ENCODE assay signal across 8 mouse cellular contexts in genomic region chr3:89278107-89278506, GRCm38 (mm10). TPM values are rescaled to one million over a fixed set of nuclear protein-coding genes. Genes with fewer than 3 reads are reported as not detected.
A peak's percentile ranks its signal among the peaks of the same experiment; 100 is the strongest.
DNase-seq lines count a peak whose midpoint lies in the region; ATAC-seq and TF ChIP-seq lines count a peak whose summit lies in the region.

No protein-coding gene starts in this region.

- no peak for DNase-seq in midbrain, embryonic 10.5 days (ENCODE audit: low spot score)
- no peak for DNase-seq in midbrain, embryonic 11.5 days (ENCODE audit: low spot score, missing footprints)
- DNase-seq in heart, adult 11 months: peak; percentile 99
- DNase-seq in stomach, postnatal 0 days (ENCODE audit: low spot score): peak; percentile 73
- no peak for DNase-seq in adipocyte (ENCODE audit: low spot score)
- no peak for DNase-seq in spleen, postnatal 36 days (ENCODE audit: low spot score in 2 of 2)

- peaks cover 46% of the 10 kb centered on the region for H3K4me1 ChIP-seq in midbrain, embryonic 10.5 days
- peaks cover 21% of the 10 kb centered on the region for H3K4me1 ChIP-seq in midbrain, embryonic 11.5 days (ENCODE audit: control insufficient read depth, insufficient read depth, low read length)
- H3K4me1 ChIP-seq in intestine, embryonic 16.5 days (ENCODE audit: control insufficient read depth, insufficient read depth, low read length): peaks cover 35% of the 10 kb centered on the region
- peaks cover 30% of the 10 kb centered on the region for H3K4me1 ChIP-seq in liver, embryonic 15.5 days (replicated peaks)
- peaks cover 11% of the 10 kb centered on the region; the same call in 1 of the 2 replicates for H3K4me1 ChIP-seq in stomach, postnatal 0 days (replicated peaks; ENCODE audit: control insufficient read depth, insufficient read depth)

- no peaks in the 10 kb centered on the region for H3K9me3 ChIP-seq in midbrain, embryonic 10.5 days (replicated peaks)
- no peaks in the 10 kb centered on the region for H3K9me3 ChIP-seq in midbrain, embryonic 11.5 days (ENCODE audit: control insufficient read depth, low read length)
- no peaks in the 10 kb centered on the region for H3K9me3 ChIP-seq in intestine, embryonic 16.5 days (ENCODE audit: control insufficient read depth, low read length)
- H3K9me3 ChIP-seq in liver, embryonic 15.5 days (replicated peaks): no peaks in the 10 kb centered on the region
- no peaks in the 10 kb centered on the region for H3K9me3 ChIP-seq in stomach, postnatal 0 days (ENCODE audit: control insufficient read depth, low read length)

- WGBS in midbrain, embryonic 10.5 days: 61% methylated on average over 7 of the region's 7 CpGs
- WGBS in midbrain, embryonic 11.5 days: 81% methylated on average over 7 of the region's 7 CpGs
- 47% methylated on average over 7 of the region's 7 CpGs for WGBS in intestine, embryonic 16.5 days
- 57% methylated on average over 7 of the region's 7 CpGs for WGBS in liver, embryonic 15.5 days (ENCODE audit: insufficient replicate concordance)
- 52% methylated on average over 7 of the region's 7 CpGs for WGBS in stomach, postnatal 0 days

- no peak for TF ChIP-seq CTCF in stomach, postnatal 0 days (IDR thresholded peaks at IDR 0.05; ENCODE audit: low read depth)

- ATAC-seq in midbrain, embryonic 11.5 days (ENCODE audit: low FRiP score): no peak
- ATAC-seq in intestine, embryonic 16.5 days: peak; percentile 63
- ATAC-seq in liver, embryonic 15.5 days (ENCODE audit: insufficient read depth): peak; percentile 24; the same call in 1 of the 2 replicates
- ATAC-seq in stomach, postnatal 0 days (ENCODE audit: low FRiP score, low TSS enrichment): peak; percentile 45

- no peaks in the 10 kb centered on the region for H3K36me3 ChIP-seq in midbrain, embryonic 10.5 days
- H3K36me3 ChIP-seq in midbrain, embryonic 11.5 days (ENCODE audit: control insufficient read depth, insufficient read depth, low read length): no peaks in the 10 kb centered on the region
- H3K36me3 ChIP-seq in intestine, embryonic 16.5 days (ENCODE audit: control insufficient read depth, insufficient read depth, low read length): no peaks in the 10 kb centered on the region
- no peaks in the 10 kb centered on the region for H3K36me3 ChIP-seq in liver, embryonic 15.5 days (replicated peaks)
- no peaks in the 10 kb centered on the region; the same call in 1 of the 2 replicates for H3K36me3 ChIP-seq in stomach, postnatal 0 days (ENCODE audit: control insufficient read depth, insufficient read depth, low read length)

- 0 out of 2 replicates have a peak overlapping the region, but pooled peaks have one; percentile 5 for H3K4me3 ChIP-seq in midbrain, embryonic 10.5 days
- H3K4me3 ChIP-seq in midbrain, embryonic 11.5 days (ENCODE audit: low read depth, low read length): no peak overlapping the region
- peak overlapping the region; percentile 75 for H3K4me3 ChIP-seq in intestine, embryonic 16.5 days (ENCODE audit: low read length)
- H3K4me3 ChIP-seq in liver, embryonic 15.5 days (replicated peaks): peak overlapping the region; percentile 52
- H3K4me3 ChIP-seq in stomach, postnatal 0 days (ENCODE audit: low read depth, low read length): peak overlapping the region; percentile 67

- no peak overlapping the region for H3K27ac ChIP-seq in midbrain, embryonic 10.5 days (replicated peaks)
- no peak overlapping the region for H3K27ac ChIP-seq in midbrain, embryonic 11.5 days (ENCODE audit: low read depth, low read length)
- peak overlapping the region; percentile 98 for H3K27ac ChIP-seq in intestine, embryonic 16.5 days (ENCODE audit: low read length)
- H3K27ac ChIP-seq in liver, embryonic 15.5 days (replicated peaks): no peak overlapping the region
- peak overlapping the region; percentile 96 for H3K27ac ChIP-seq in stomach, postnatal 0 days (replicated peaks)

- no peak for TF ChIP-seq EP300 in stomach, postnatal 0 days (optimal IDR thresholded peaks at IDR 0.05)

- H3K9ac ChIP-seq in midbrain, embryonic 11.5 days (ENCODE audit: low read length): no peak overlapping the region
- H3K9ac ChIP-seq in intestine, embryonic 16.5 days (ENCODE audit: low read depth, low read length): peak overlapping the region; percentile 87
- no peak overlapping the region for H3K9ac ChIP-seq in liver, embryonic 15.5 days
- peak overlapping the region; percentile 89 for H3K9ac ChIP-seq in stomach, postnatal 0 days (ENCODE audit: low read length)

- H3K27me3 ChIP-seq in midbrain, embryonic 10.5 days (ENCODE audit: low read depth, poor library complexity, severe bottlenecking): peaks cover 72% of the 10 kb centered on the region
- peaks cover 41% of the 10 kb centered on the region for H3K27me3 ChIP-seq in midbrain, embryonic 11.5 days (ENCODE audit: control insufficient read depth, insufficient read depth, low read length)
- H3K27me3 ChIP-seq in intestine, embryonic 16.5 days (replicated peaks; ENCODE audit: control insufficient read depth, insufficient read depth, low read length): no peaks in the 10 kb centered on the region
- peaks cover 76% of the 10 kb centered on the region for H3K27me3 ChIP-seq in liver, embryonic 15.5 days
- no peaks in the 10 kb centered on the region for H3K27me3 ChIP-seq in stomach, postnatal 0 days (ENCODE audit: control insufficient read depth, insufficient read depth, low read length)

- H3K4me2 ChIP-seq in midbrain, embryonic 11.5 days: no peak overlapping the region
- H3K4me2 ChIP-seq in intestine, embryonic 16.5 days (ENCODE audit: low read depth, low read length): peak overlapping the region; percentile 82
- peak overlapping the region; percentile 69 for H3K4me2 ChIP-seq in liver, embryonic 15.5 days
- H3K4me2 ChIP-seq in stomach, postnatal 0 days (replicated peaks; ENCODE audit: low read depth): peak overlapping the region; percentile 91

RNA-seq across cellular contexts. Expression of gene Efna1, which starts 2.8 kb away (rescaled TPM):
- polyA plus RNA-seq in midbrain, embryonic 10.5 days (2016; fragmentation: Nextera tagmentation; extraction: Ambion mirVana): 11.8 TPM in 2 replicates
- 12.2 and 12.5 TPM in 2 replicates for polyA plus RNA-seq in midbrain, embryonic 11.5 days (2014; fragmentation: Nextera tagmentation; extraction: Ambion mirVana)
- 62.9 and 69.6 TPM in 2 replicates for polyA plus RNA-seq in intestine, embryonic 16.5 days (2015; fragmentation: Nextera tagmentation; extraction: Ambion mirVana)
- 8.9 and 11.2 TPM in 2 replicates for polyA plus RNA-seq in liver, embryonic 15.5 days (2015; fragmentation: Nextera tagmentation; extraction: Ambion mirVana)
- polyA plus RNA-seq in stomach, postnatal 0 days (2015; fragmentation: Nextera tagmentation; extraction: Ambion mirVana): 34.8 and 36.6 TPM in 2 replicates

RNA-seq across cellular contexts. Expression of gene Slc50a1, which starts 7.7 kb away (rescaled TPM):
- 29.8 and 34.3 TPM in 2 replicates for polyA plus RNA-seq in midbrain, embryonic 10.5 days (2016; fragmentation: Nextera tagmentation; extraction: Ambion mirVana)
- 33.0 and 34.7 TPM in 2 replicates for polyA plus RNA-seq in midbrain, embryonic 11.5 days (2014; fragmentation: Nextera tagmentation; extraction: Ambion mirVana)
- polyA plus RNA-seq in intestine, embryonic 16.5 days (2015; fragmentation: Nextera tagmentation; extraction: Ambion mirVana): 62.7 and 74.1 TPM in 2 replicates
- polyA plus RNA-seq in liver, embryonic 15.5 days (2015; fragmentation: Nextera tagmentation; extraction: Ambion mirVana): 17.5 and 17.8 TPM in 2 replicates
- polyA plus RNA-seq in stomach, postnatal 0 days (2015; fragmentation: Nextera tagmentation; extraction: Ambion mirVana): 107 and 113 TPM in 2 replicates

RNA-seq across cellular contexts. Expression of gene Dpm3, which starts 18.9 kb away (rescaled TPM):
- polyA plus RNA-seq in midbrain, embryonic 10.5 days (2016; fragmentation: Nextera tagmentation; extraction: Ambion mirVana): 94.9 and 101 TPM in 2 replicates
- polyA plus RNA-seq in midbrain, embryonic 11.5 days (2014; fragmentation: Nextera tagmentation; extraction: Ambion mirVana): 83.0 and 87.2 TPM in 2 replicates
- 119 and 126 TPM in 2 replicates for polyA plus RNA-seq in intestine, embryonic 16.5 days (2015; fragmentation: Nextera tagmentation; extraction: Ambion mirVana)
- 45.4 and 54.4 TPM in 2 replicates for polyA plus RNA-seq in liver, embryonic 15.5 days (2015; fragmentation: Nextera tagmentation; extraction: Ambion mirVana)
- 140 and 152 TPM in 2 replicates for polyA plus RNA-seq in stomach, postnatal 0 days (2015; fragmentation: Nextera tagmentation; extraction: Ambion mirVana)

RNA-seq across cellular contexts. Expression of gene Trim46, which starts 32.0 kb away (rescaled TPM):
- 5.7 and 11.5 TPM in 2 replicates for polyA plus RNA-seq in midbrain, embryonic 10.5 days (2016; fragmentation: Nextera tagmentation; extraction: Ambion mirVana)
- 7.1 and 8.5 TPM in 2 replicates for polyA plus RNA-seq in midbrain, embryonic 11.5 days (2014; fragmentation: Nextera tagmentation; extraction: Ambion mirVana)
- polyA plus RNA-seq in intestine, embryonic 16.5 days (2015; fragmentation: Nextera tagmentation; extraction: Ambion mirVana): 3.9 TPM in 2 replicates
- polyA plus RNA-seq in liver, embryonic 15.5 days (2015; fragmentation: Nextera tagmentation; extraction: Ambion mirVana): 0.23 and 0.31 TPM in 2 replicates
- polyA plus RNA-seq in stomach, postnatal 0 days (2015; fragmentation: Nextera tagmentation; extraction: Ambion mirVana): 2.7 and 3.3 TPM in 2 replicates

RNA-seq across cellular contexts. Expression of gene Krtcap2, which starts 32.3 kb away (rescaled TPM):
- polyA plus RNA-seq in midbrain, embryonic 10.5 days (2016; fragmentation: Nextera tagmentation; extraction: Ambion mirVana): 268 and 282 TPM in 2 replicates
- polyA plus RNA-seq in midbrain, embryonic 11.5 days (2014; fragmentation: Nextera tagmentation; extraction: Ambion mirVana): 261 and 270 TPM in 2 replicates
- 316 and 334 TPM in 2 replicates for polyA plus RNA-seq in intestine, embryonic 16.5 days (2015; fragmentation: Nextera tagmentation; extraction: Ambion mirVana)
- polyA plus RNA-seq in liver, embryonic 15.5 days (2015; fragmentation: Nextera tagmentation; extraction: Ambion mirVana): 116 and 126 TPM in 2 replicates
- polyA plus RNA-seq in stomach, postnatal 0 days (2015; fragmentation: Nextera tagmentation; extraction: Ambion mirVana): 266 and 314 TPM in 2 replicates

Comparison
In these comparisons a context has a peak if more than half of its experiments do, and no peak if none do; other contexts are left out.
1. DNase-seq: peak in heart, adult 11 months (single experiment) and stomach, postnatal 0 days (single experiment); none in midbrain, embryonic 10.5 days (single experiment), midbrain, embryonic 11.5 days (single experiment), adipocyte (single experiment) and spleen, postnatal 36 days (0 of 2).
2. H3K27ac ChIP-seq: peak in intestine, embryonic 16.5 days (single experiment) and stomach, postnatal 0 days (single experiment); none in midbrain, embryonic 10.5 days (single experiment), midbrain, embryonic 11.5 days (single experiment) and liver, embryonic 15.5 days (single experiment).
3. H3K9ac ChIP-seq: peak in intestine, embryonic 16.5 days (single experiment) and stomach, postnatal 0 days (single experiment); none in midbrain, embryonic 11.5 days (single experiment) and liver, embryonic 15.5 days (single experiment).